Mouse (Mus musculus) frontal cortex, adult 2 months (tissue): ENCODE results near the gene Jkamp. TPM values are rescaled to one million over a fixed set of nuclear protein-coding genes. Genes with fewer than 3 reads are reported as not detected.

ENCODE experiments used
- DNase-seq, 2 experiments: peaks; one replicate each; pipeline ENCODE4 v3.0.0; 2022; ENCODE audit warnings: low spot score in 1 of 2; ENCODE audit errors: extremely low spot score in 1 of 2
- polyA plus RNA-seq: library from polyadenylated mRNA; depleted of rRNA; stranded (reverse); fragments of >200 nt; gene quantifications from 2 replicates; pipeline ENCODE4 v1.2.3, GENCODE M21; 2012; rRNA removed

Gene Jkamp
- polyA plus RNA-seq, 1 experiment = 73.2 TPM

DNA sequence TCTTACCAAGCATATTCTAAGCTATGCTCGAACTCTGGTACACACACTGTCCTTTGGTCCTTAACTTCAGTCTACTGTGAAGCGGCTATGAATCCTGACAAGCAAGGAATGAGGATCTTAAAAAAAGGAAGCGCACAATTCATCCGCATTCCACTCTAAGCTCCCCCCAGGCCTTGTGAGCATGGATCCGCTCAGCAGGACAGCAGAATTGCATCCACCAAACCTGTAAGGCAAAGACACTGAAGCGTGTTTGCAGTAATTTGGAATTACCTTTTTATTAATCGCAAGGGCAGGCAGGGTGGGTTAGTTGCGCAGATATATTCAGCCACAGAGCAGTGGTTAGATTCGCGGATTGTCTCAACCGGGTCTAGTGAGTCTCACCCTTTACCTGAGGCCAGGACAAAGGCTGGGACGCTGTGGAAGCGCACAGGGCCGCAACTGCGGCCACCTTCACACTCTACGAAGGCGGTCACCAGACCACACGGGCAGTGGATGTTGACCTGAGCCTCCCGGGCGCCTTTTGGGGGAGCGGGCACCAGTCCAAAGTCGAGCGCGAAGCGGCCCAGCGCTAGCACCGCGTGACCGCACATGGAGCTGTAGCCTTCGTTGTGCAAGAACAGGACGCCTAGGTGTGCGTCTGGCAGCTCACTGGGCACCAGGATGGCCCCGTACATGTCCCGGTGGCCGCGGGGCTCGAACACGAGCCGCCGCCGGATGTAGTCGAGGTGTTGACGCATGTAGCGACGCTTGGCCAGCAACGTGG, 947 bp upstream of the Jkamp start:
- DNase-seq = peak in 1 of 2 experiments; percentile 31

DNA sequence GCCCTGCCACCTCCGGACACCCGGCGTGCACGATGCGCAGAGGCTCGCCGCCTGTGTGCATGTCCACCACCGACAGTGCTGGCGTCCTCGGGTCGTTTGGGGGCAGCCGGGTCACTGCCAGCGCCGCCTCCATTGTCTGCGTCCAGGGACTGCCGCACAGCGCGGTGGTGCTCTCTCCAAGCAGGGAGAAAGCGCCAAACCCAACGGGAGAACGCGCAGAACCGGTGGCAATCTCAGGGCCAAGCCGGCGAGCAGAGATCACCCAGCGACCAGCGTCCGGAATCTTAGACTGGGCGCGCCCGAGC, 413 bp upstream of the Jkamp start:
- DNase-seq = no peak

DNA sequence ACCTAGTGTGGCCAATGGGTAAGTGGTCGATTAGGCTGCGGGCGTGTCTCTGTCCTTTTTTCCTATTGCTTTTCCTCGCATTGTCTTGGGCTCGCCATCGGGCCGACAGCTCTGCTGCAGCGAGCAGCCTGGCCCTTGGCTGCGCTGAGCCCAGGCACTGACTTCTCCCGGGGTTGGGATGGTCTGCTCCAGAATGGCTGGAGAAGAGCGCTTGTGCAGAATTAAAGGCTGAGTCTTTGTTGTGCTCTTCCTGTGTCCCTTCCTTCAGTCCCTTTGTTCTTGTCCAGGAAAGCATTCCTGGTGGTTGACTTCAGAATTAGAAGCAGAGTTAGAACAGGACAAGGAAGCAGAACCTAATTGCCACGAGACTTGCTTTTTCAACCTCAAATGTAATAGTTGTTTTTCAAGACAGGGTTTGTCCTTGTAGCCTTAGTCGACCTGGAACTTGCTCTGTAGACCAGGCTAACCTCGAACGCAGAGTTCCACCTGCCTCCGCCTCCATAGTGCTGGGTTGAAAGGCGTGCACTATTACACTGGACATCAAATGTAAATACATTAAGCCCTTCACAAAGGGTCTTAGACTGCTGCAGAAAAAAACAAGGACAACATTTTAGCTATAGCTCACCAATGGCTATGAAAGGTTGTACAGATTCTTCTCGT, 907 bp downstream of the Jkamp start:
- DNase-seq = no peak

DNA sequence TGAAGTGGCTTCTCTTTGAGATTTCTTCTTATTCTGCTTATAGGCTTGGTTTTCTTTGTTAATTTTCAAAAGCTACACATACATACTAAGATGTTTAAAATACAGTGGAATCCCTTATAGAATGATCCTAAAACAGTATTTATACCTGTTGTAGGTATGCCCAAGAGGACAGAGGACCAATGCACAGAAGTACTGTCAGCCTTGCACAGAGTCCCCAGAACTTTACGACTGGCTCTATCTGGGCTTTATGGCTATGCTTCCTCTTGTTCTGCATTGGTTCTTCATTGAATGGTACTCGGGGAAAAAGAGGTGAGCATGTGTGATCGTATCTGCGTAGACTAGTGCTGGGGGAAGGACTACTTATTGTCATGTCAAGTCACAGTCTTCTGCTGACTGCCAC, 4.4 kb downstream of the Jkamp start:
- DNase-seq = no peak

DNA sequence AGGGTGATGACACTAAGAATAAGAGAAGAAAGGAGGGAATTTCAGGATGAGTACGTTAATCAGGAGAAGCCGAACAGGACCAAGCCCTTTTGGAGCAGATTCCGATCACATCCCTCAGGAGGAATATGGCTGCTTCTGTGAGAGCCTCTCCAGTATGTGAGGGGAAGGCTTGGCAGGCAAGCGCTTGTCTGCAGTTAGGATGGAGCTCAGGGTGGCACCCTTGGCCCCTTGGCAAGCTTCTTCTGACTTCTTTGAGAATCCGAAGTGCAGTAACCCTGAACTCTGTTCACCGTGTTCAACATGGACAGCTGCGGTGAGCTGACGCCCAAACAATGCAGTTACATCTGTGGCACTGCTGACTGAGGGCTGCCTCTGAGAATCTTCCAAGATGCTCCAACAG, 11.6 kb downstream of the Jkamp start:
- DNase-seq = no peak

DNA sequence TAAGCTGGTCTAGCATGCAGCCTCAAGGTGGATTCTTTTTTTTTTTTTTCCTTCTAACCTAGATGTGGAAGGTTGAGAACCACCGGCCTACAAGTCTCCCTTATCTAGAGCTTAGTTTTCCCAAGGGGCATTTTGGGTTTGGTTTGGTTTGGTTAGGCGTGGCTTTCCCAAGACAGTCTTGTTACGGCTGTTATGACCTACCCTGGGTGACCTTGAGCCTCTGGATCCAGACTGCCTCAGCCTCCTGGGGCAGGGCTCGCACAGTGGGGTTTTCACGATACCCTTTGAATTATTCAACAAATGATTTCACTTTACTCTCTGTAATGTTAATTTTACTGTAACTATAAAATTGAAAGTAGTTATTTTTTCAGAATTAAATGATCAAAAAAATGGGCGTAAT, 17.4 kb downstream of the Jkamp start:
- no peak for DNase-seq

DNA sequence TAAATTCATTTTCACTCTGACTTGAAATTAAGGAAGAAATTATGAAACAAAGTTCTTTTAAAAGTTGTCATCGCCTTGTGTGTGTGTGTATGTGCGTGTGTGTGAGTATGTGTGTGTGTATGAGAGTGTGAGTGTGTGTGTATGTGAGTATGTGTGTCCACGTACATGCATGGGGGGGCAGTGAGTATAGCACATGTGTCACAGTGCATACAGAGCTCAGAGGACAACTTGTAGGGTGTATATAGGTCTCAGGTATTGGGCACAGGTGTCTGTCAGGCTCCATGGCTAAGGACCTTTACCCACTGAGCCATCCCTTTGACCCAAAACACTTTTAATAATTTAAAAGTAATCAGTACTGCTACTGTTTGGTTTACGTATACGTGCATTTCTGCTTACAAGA, 18.6 kb downstream of the Jkamp start:
- DNase-seq = no peak

DNA sequence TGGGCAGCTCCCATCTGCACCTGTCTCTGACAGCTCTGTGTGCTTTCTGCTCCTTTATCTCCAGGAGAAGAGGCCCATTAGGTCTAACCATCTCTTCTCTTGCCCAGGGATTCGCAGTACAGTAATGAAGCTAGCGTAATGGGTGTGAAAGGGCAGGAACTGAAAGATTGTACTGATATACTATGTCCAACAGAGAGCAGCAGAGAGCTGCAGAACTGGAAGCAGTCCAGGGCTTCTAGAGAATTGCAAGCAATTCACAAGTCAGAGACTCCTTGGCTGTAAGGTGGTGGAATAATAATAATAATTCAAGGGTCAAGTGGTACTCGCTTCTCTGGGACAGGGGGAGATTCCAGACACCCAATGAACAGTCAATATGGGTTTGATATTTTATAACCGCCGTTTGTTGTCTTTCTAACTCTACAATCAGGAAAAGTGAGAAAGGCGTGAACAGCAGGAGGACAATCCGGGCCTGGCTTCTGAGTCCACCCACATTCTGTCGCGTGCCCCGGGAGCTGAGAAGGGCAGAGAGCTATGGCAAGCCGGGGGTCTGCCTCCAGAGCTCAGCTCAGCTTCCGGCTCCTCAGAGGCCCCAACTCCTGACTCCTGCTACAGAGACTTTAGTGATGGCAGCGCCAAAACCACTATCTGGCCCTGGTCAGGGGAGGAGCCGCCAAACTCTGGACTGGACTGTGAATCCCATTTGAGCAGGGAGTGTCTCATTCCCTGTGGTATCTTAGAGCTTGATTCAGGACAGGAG, 19.3 kb downstream of the Jkamp start:
- DNase-seq = peak; percentile 59 to 91

DNA sequence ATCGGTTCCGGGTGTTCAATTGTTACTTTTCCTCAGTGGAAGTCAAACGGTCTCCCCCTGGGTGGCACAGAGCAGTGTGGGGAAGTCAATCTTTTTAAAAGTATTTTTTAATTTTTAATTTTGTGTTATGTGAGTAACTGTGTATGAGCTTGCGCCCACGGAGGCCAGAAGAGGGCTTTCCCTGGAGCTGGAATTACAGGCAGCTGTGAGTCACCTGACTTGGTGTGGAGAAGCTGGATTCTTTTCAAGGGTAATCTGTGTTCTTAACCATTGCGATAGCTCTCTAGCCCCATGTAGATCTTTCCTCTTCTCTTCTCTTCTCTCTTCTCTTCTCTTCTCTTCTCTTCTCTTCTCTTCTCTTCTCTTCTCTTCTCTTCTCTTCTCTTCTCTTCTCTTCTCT, 29.7 kb downstream of the Jkamp start:
- DNase-seq = peak in 1 of 2 experiments; percentile 24

DNA sequence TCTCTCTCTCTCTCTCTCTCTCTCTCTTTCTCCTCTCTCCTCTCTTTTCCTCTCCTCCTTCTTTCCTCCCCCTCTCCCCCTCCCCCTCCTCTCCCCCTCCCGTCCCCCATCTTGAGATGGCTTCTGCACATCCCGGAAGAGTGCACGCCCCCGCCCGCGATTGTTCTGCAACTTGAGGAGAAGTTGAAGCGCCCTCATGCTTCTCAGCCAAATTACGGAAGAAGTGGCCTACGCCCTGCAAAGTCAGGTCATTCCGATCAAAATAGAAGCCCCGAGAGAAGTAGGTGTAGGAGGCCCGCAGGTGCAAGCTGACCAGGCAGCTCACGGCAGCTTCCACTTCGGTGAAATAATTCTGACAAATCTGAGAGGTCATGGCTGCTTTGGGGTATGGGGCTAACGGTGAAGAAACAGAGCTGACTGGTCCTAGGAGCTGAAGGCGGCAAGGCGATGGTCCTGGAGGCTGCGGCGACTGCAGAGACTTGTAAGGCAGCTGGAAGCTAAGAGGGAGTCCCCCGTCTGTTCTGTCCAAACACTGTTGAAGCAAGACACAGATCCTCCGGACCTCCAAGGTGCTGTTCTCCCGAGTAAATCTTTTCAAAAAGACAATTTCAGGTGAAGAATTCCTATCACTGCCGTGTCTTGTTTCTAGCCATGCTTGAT, 30.4 kb downstream of the Jkamp start:
- DNase-seq = no peak

DNA sequence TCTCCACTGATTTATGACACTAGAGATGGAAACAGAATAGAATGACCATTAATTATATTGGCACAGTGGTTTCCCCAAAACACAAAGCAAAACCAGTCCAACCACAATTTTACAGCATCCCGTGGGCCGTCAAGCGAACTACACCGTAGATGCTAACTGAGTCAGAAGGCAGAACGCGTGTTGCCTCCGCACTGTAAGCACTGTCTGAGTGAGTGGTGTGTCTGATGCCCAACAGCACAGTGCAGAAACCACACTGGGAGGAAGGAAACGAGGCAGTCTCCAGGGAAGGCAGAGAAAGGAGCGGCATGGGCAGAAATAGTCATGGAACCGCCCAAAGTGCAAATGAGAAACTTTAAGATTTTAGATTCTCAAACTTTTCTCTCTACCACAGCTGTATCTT, 43.8 kb downstream of the Jkamp start:
- DNase-seq = no peak

DNA sequence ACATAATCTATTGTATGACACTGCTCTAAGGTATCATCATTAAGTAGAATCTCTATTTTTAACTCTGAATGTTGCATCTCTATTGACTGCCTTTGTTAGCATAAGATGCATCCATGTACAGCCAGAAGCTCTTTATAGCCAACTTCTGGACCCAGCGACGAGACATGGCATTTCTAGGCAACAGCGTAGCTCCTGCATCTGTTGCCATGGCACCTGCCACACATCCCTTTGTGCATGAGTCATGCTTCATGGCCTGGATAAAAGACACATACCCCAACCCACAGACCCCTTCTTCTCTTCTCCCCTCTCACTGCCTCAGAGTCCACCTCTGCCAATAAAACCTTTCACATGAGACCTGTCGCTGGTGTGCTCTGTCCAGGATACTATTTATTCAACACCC, 65.4 kb downstream of the Jkamp start:
- DNase-seq = peak; percentile 22 to 47

Other genes with a start within 250 kb of the Jkamp start
- 9.2 and 10.6 TPM in 2 replicates for gene Gpr135, start 14.5 kb upstream of the Jkamp start, polyA plus RNA-seq
- 6.4 and 6.7 TPM in 2 replicates for gene L3hypdh, start 150 bp upstream of the Jkamp start, polyA plus RNA-seq
- gene Ccdc175, start 99.4 kb downstream of the Jkamp start, polyA plus RNA-seq = 0.02 TPM in 1 of 2 replicates, not detected in the other